Mouse (Mus musculus): ENCODE data around the gene Hikeshi.

The Hikeshi gene

GRCm38 (mm10) chr7:89891412-89891811 lies 49.6 kb downstream of the Hikeshi start:
- CTCF ChIA-PET, result interaction anchor here (0.5 to 1.7 kb wide), 28 partner anchors 10 to 1568 kb away, joined by 3 to 14 read pairs (median 3); no protein-coding TSS in a partner anchor
- POLR2A ChIA-PET, result interaction anchor here in 1 of 4 experiments (1.0 to 1.4 kb wide), 3 partner anchors 9 to 49 kb away, joined by 3 to 5 read pairs (median 4); partner anchors contain the start of genes Ccdc81 and Hikeshi

- ChIA-PET CTCF (no interaction called here), POLR2A (no interaction called here)
Measured at GRCm38 (mm10) chr7:89884551-89884950, 56.5 kb downstream of the Hikeshi start.

- CTCF ChIA-PET, result no interaction called here
- POLR2A ChIA-PET, result no interaction called here
Measured at GRCm38 (mm10) chr7:89879686-89880085, 61.3 kb downstream of the Hikeshi start.
